Mouse (Mus musculus): ENCODE data around the gene Fcgr4. TPM values are rescaled to one million over a fixed set of nuclear protein-coding genes. Genes with fewer than 3 reads are reported as not detected.

Gene Fcgr4
- 2.5 TPM for polyA plus RNA-seq (2014; fragmentation: Illumina TruSeq; extraction: RNeasy Lipid Tissue Mini Kit (QIAGEN cat#74804); ENCODE audit: low read depth, low replicate concordance)

DNA sequence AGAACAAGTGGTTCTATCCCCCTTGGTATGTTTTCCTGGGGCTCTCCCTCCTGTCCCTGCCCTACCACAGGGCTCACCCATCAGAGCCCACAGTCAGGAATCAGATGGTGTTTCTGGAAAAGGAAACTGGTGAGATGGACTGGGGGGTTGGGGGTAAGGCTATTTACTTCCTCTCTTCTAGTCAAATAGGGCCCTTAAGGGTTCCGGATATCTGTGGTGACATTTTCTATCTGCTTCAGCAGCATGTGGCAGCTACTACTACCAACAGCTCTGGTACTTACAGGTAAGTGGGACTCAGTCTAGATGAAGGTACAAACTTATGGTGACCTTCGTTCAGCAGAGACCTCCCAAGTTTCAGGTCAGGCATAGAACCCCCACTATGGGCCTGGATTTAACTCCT is at the start of gene Fcgr4:
Fcgr4 (plus strand) TSS at position 184 of the 400 bp plus-strand sequence.

DNA sequence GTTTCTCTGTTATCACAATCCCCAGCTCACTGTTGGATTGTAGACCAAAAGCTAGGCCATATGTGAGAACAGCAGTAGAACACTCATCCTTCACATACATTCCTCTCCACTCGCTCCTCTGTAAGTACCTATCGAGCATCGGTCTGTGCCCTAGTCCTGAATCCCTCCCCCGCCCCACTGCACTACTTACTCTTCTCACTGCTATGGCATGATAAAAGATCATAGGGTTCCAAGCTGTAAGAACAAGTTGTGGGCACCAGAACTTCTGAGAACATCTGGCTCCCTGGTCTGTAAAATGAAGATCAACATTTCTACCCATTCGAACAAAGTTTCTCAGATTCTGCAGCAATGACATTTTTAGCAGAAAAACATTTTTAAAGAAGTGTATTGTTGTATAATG is 42.3 kb upstream of the Fcgr4 start, which contains the start of gene Fcgr2b:
Fcgr2b (minus strand) TSS at position 101 of the 400 bp plus-strand sequence.

DNA sequence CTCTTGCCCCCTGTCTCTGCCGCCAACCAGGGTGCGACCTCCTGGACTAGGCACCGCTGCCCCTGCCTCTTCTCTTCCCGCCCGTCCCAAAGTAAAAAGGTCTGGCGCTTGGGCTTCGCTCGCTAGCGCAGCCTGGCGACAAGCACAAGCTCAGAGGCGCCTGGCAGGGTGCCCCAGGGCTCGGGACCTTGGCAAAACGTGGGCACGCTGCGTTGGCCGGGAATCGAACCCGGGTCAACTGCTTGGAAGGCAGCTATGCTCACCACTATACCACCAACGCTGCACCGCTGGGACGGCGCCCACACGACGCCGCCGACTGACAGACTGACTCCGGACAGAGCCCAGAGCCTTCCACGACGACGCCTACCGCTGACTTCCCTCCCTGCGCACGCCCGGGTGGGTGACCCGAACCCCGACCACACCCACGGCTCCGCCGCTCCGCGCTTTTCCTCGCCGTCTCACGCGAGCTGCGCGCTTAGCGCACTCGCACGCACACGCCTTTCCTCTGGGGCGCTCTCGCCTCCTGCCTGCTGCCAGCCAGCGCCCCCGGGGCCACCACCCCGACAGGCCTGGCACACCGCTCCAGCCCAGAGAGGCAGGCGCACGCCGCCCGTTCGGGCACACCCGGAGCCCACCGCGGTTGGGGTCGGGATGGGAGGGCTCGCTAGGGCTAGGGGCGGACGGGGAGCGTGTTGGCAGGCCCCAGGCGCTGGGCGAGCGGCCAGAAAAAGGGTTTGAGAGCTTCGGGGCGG is 45.9 kb downstream of the Fcgr4 start, which contains the start of gene Fcgr3:
Fcgr3 (minus strand) TSS at position 445 of the 752 bp plus-strand sequence.

Other genes starting within 250 kb of the Fcgr4 start
- gene Atf6, start 151.1 kb upstream of the Fcgr4 start, polyA plus RNA-seq (2014; fragmentation: Illumina TruSeq; extraction: RNeasy Lipid Tissue Mini Kit (QIAGEN cat#74804); ENCODE audit: low read depth, low replicate concordance), result 47.0 TPM
- gene Gm26620, start 133.9 kb upstream of the Fcgr4 start, polyA plus RNA-seq (2014; fragmentation: Illumina TruSeq; extraction: RNeasy Lipid Tissue Mini Kit (QIAGEN cat#74804); ENCODE audit: low read depth, low replicate concordance), result not detected
- gene Dusp12, start 133.4 kb upstream of the Fcgr4 start, polyA plus RNA-seq (2014; fragmentation: Illumina TruSeq; extraction: RNeasy Lipid Tissue Mini Kit (QIAGEN cat#74804); ENCODE audit: low read depth, low replicate concordance), result 20.4 TPM
- gene Fcrlb, start 106.0 kb upstream of the Fcgr4 start, polyA plus RNA-seq (2014; fragmentation: Illumina TruSeq; extraction: RNeasy Lipid Tissue Mini Kit (QIAGEN cat#74804); ENCODE audit: low read depth, low replicate concordance), result not detected
- 6.3 TPM for gene Fcrla, start 91.3 kb upstream of the Fcgr4 start, polyA plus RNA-seq (2014; fragmentation: Illumina TruSeq; extraction: RNeasy Lipid Tissue Mini Kit (QIAGEN cat#74804); ENCODE audit: low read depth, low replicate concordance)
- 42.3 TPM for gene Fcgr2b, start 42.4 kb upstream of the Fcgr4 start, polyA plus RNA-seq (2014; fragmentation: Illumina TruSeq; extraction: RNeasy Lipid Tissue Mini Kit (QIAGEN cat#74804); ENCODE audit: low read depth, low replicate concordance)
- gene Fcgr3, start 46.0 kb downstream of the Fcgr4 start, polyA plus RNA-seq (2014; fragmentation: Illumina TruSeq; extraction: RNeasy Lipid Tissue Mini Kit (QIAGEN cat#74804); ENCODE audit: low read depth, low replicate concordance), result 10.6 TPM
- gene Cfap126, start 95.0 kb downstream of the Fcgr4 start, polyA plus RNA-seq (2014; fragmentation: Illumina TruSeq; extraction: RNeasy Lipid Tissue Mini Kit (QIAGEN cat#74804); ENCODE audit: low read depth, low replicate concordance), result 1.3 TPM
- 44.4 TPM for gene Sdhc, start 131.7 kb downstream of the Fcgr4 start, polyA plus RNA-seq (2014; fragmentation: Illumina TruSeq; extraction: RNeasy Lipid Tissue Mini Kit (QIAGEN cat#74804); ENCODE audit: low read depth, low replicate concordance)
- not detected for gene Mpz, start 131.8 kb downstream of the Fcgr4 start, polyA plus RNA-seq (2014; fragmentation: Illumina TruSeq; extraction: RNeasy Lipid Tissue Mini Kit (QIAGEN cat#74804); ENCODE audit: low read depth, low replicate concordance)
- gene Pcp4l1, start 177.3 kb downstream of the Fcgr4 start, polyA plus RNA-seq (2014; fragmentation: Illumina TruSeq; extraction: RNeasy Lipid Tissue Mini Kit (QIAGEN cat#74804); ENCODE audit: low read depth, low replicate concordance), result 36.1 TPM
- 1.4 TPM for gene Nr1i3, start 195.1 kb downstream of the Fcgr4 start, polyA plus RNA-seq (2014; fragmentation: Illumina TruSeq; extraction: RNeasy Lipid Tissue Mini Kit (QIAGEN cat#74804); ENCODE audit: low read depth, low replicate concordance)
- gene Tomm40l, start 203.6 kb downstream of the Fcgr4 start, polyA plus RNA-seq (2014; fragmentation: Illumina TruSeq; extraction: RNeasy Lipid Tissue Mini Kit (QIAGEN cat#74804); ENCODE audit: low read depth, low replicate concordance), result 6.9 TPM
- not detected for gene Apoa2, start 206.1 kb downstream of the Fcgr4 start, polyA plus RNA-seq (2014; fragmentation: Illumina TruSeq; extraction: RNeasy Lipid Tissue Mini Kit (QIAGEN cat#74804); ENCODE audit: low read depth, low replicate concordance)
- gene Fcer1g, start 215.4 kb downstream of the Fcgr4 start, polyA plus RNA-seq (2014; fragmentation: Illumina TruSeq; extraction: RNeasy Lipid Tissue Mini Kit (QIAGEN cat#74804); ENCODE audit: low read depth, low replicate concordance), result 23.4 TPM
- gene Adamts4, start 231.5 kb downstream of the Fcgr4 start, polyA plus RNA-seq (2014; fragmentation: Illumina TruSeq; extraction: RNeasy Lipid Tissue Mini Kit (QIAGEN cat#74804); ENCODE audit: low read depth, low replicate concordance), result 2.6 TPM
- 59.0 TPM for gene Ndufs2, start 232.5 kb downstream of the Fcgr4 start, polyA plus RNA-seq (2014; fragmentation: Illumina TruSeq; extraction: RNeasy Lipid Tissue Mini Kit (QIAGEN cat#74804); ENCODE audit: low read depth, low replicate concordance)